Mouse (Mus musculus): ENCODE measurements at regions not wholly inside any gene's neighbourhood (a gene's known extent, or its start where the extent isn't known, plus 50 kb on each side); places are given as distances from the start of the nearest gene placed in this dataset.

DNA sequence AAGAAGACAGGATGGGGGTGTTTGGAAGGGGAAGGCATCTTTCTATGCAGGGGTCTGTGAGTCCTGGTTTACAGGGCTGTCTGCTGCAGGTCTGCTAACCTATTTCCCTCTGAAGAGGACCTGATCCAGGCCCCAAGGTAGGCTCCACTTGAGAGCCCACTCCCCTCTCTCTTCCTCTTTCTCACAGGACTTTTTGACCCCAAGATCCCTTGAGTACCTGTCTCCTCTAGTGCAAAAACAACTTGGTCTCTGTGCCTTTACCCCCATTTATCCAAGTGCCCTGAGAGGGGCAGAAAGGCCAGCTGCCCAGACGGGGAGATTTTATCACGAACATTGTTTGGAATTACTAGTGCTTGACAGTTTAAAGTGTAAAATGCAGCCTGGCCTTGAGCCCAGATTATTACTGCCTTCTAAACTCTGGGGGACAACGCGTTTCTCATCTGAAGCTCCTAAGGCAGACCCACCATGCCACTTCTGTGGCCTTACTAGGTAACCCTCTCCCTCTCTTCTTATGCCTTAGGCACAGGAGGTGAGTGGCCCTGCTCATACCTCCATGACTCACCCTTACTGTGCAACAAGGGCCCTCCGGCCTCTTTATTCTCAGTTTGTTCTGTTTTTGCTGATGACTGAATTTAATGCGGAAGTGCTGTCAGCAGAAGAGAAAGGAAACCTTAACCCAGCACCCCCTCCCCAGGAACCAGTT lies 117.8 kb downstream of the Tomm20 start:
- Histone ChIP-seq H3K4me3 (no peak overlapping the region), H3K9ac (ENCODE audit: low read depth, low read length) (peak overlapping the region; percentile 0; the same call in 1 of the 2 replicates), H3K4me1 (ENCODE audit: control insufficient read depth, insufficient read depth, low read length) (peaks cover 47% of the 10 kb centered on the region), H3K36me3 (ENCODE audit: control insufficient read depth, insufficient read depth, low read length) (peaks cover 3% of the 10 kb centered on the region; the same call in 1 of the 2 replicates), H3K27ac (peak overlapping the region; percentile 91), H3K79me2 (replicated peaks; ENCODE audit: control insufficient read depth, insufficient read depth, low read length) (no peaks in the 10 kb centered on the region), H3K27me3 (ENCODE audit: control insufficient read depth, insufficient read depth, low read length) (no peaks in the 10 kb centered on the region)
- TF ChIP-seq POLR2A (IDR thresholded peaks at IDR 0.05; ENCODE audit: insufficient read depth, low read depth, low read length) (no peak), EP300 (IDR thresholded peaks at IDR 0.05; ENCODE audit: insufficient read depth, low read depth, low read length) (0 out of 2 replicates have a peak, but pooled peaks have one; percentile 42)
- 18% methylated on average over 6 of the region's 6 CpGs for WGBS
- intact Hi-C loops (cut with DNase I) = loop anchor here (2.0 kb wide), 1 partner anchor 39 kb away; no protein-coding TSS in a partner anchor
- peak in 1 of 2 experiments; percentile 47 for DNase-seq

- intact Hi-C loops (cut with DNase I) = loop anchor here (1.0 to 2.0 kb wide), 3 partner anchors 21 to 90 kb away; no protein-coding TSS in a partner anchor
- Histone ChIP-seq H3K27me3 (ENCODE audit: control insufficient read depth, insufficient read depth, low read length) (no peaks in the 10 kb centered on the region), H3K27ac (peak overlapping the region; percentile 91), H3K4me1 (ENCODE audit: control insufficient read depth, insufficient read depth, low read length) (peaks cover 40% of the 10 kb centered on the region), H3K9ac (ENCODE audit: low read depth, low read length) (no peak overlapping the region), H3K79me2 (replicated peaks; ENCODE audit: control insufficient read depth, insufficient read depth, low read length) (no peaks in the 10 kb centered on the region), H3K4me3 (no peak overlapping the region), H3K36me3 (ENCODE audit: control insufficient read depth, insufficient read depth, low read length) (peaks cover 3% of the 10 kb centered on the region; the same call in 1 of the 2 replicates)
- DNase-seq = peak; percentile 76 to 78
- 19% methylated on average over 11 of the region's 11 CpGs for WGBS
- TF ChIP-seq EP300 (IDR thresholded peaks at IDR 0.05; ENCODE audit: insufficient read depth, low read depth, low read length) = peak; percentile 43; the same call in 1 of the 2 replicates
- TF ChIP-seq CTCF (IDR thresholded peaks at IDR 0.05) = no peak
- peak; percentile 27 for TF ChIP-seq POLR2A (IDR thresholded peaks at IDR 0.05; ENCODE audit: insufficient read depth, low read depth, low read length)
Observed at GRCm38 (mm10) chr8:126826328-126827285, 119.0 kb downstream of the Tomm20 start.

DNA sequence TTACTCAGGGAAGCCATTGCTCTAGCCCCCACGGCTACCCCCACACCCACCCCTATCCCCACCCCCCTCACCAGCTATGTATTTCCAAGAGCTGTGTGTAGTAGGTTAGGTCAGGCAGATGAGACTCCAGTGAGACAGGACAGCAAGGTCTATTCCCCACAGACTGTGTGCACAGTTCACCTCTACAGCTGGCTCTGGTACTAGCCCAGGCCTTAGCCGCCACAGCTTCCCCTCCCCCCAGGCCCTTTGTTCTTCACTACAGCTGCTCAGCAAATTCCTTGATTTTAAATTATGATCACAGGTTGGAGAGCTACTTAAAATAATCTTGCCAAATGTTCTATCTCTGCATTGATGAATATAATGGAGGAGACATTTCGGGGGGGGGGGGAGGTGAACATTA lies 119.8 kb downstream of the Tomm20 start:
- H3K27me3 ChIP-seq (ENCODE audit: control insufficient read depth, insufficient read depth, low read length) = no peaks in the 10 kb centered on the region
- peaks cover 39% of the 10 kb centered on the region for H3K4me1 ChIP-seq (ENCODE audit: control insufficient read depth, insufficient read depth, low read length)
- H3K36me3 ChIP-seq (ENCODE audit: control insufficient read depth, insufficient read depth, low read length) = peaks cover 3% of the 10 kb centered on the region; the same call in 1 of the 2 replicates
- intact Hi-C loops (cut with DNase I) = loop anchor here (1.0 to 2.0 kb wide), 3 partner anchors 21 to 90 kb away; no protein-coding TSS in a partner anchor
- no peak overlapping the region for H3K9ac ChIP-seq (ENCODE audit: low read depth, low read length)
- TF ChIP-seq EP300 (IDR thresholded peaks at IDR 0.05; ENCODE audit: insufficient read depth, low read depth, low read length) = 0 out of 2 replicates have a peak, but pooled peaks have one; percentile 43
- TF ChIP-seq POLR2A (IDR thresholded peaks at IDR 0.05; ENCODE audit: insufficient read depth, low read depth, low read length) = no peak
- peak overlapping the region; percentile 91 for H3K27ac ChIP-seq
- H3K79me2 ChIP-seq (replicated peaks; ENCODE audit: control insufficient read depth, insufficient read depth, low read length) = no peaks in the 10 kb centered on the region
- no peak overlapping the region for H3K4me3 ChIP-seq
- peak in 1 of 2 experiments; percentile 44 for DNase-seq
- 29% methylated on average over 3 of the region's 3 CpGs for WGBS

DNA sequence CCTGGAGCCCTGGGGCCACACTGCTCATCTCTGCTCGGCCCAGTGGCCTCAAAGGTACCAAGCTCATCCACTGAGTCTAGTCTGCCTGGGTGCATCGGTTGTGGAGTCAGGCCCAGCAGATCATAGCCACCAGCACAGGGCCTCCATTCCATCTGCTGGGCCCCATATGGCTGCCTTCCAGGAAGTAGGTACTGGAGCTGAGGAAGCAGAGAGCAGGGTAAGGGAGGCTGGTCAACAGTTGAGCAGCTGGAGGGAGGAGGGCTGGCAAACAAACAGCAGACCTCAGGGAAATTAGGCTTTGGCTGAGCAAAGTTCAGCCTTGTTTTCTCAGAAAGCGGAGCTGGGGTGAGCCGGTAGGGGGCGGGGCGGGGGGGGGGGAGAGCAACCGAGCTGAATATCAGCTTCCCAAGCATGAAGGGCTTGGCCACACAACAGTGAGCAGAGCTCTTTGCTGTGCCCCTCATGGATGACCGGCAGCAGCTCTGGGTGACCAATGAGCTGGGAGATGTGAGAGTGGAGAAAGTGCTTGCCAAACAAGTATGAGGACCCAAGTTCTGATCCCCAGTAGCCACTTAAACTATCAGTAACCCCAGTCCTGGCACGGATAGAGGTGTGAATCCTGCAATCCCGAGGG lies 121.0 kb downstream of the Tomm20 start:
- Histone ChIP-seq H3K79me2 (replicated peaks; ENCODE audit: control insufficient read depth, insufficient read depth, low read length) (no peaks in the 10 kb centered on the region), H3K4me1 (ENCODE audit: control insufficient read depth, insufficient read depth, low read length) (peaks cover 29% of the 10 kb centered on the region), H3K4me3 (no peak overlapping the region), H3K27me3 (ENCODE audit: control insufficient read depth, insufficient read depth, low read length) (no peaks in the 10 kb centered on the region), H3K9ac (ENCODE audit: low read depth, low read length) (no peak overlapping the region), H3K27ac (peak overlapping the region; percentile 91), H3K36me3 (ENCODE audit: control insufficient read depth, insufficient read depth, low read length) (peaks cover 3% of the 10 kb centered on the region; the same call in 1 of the 2 replicates)
- 45% methylated on average over 10 of the region's 10 CpGs for WGBS
- peak in 1 of 2 experiments; percentile 63 for DNase-seq
- intact Hi-C loops (cut with DNase I) = no loop called here
- TF ChIP-seq EP300 (IDR thresholded peaks at IDR 0.05; ENCODE audit: insufficient read depth, low read depth, low read length) = no peak
- TF ChIP-seq POLR2A (IDR thresholded peaks at IDR 0.05; ENCODE audit: insufficient read depth, low read depth, low read length) = no peak
- peak; percentile 8; the same call in 1 of the 2 replicates for TF ChIP-seq CTCF (IDR thresholded peaks at IDR 0.05)

DNA sequence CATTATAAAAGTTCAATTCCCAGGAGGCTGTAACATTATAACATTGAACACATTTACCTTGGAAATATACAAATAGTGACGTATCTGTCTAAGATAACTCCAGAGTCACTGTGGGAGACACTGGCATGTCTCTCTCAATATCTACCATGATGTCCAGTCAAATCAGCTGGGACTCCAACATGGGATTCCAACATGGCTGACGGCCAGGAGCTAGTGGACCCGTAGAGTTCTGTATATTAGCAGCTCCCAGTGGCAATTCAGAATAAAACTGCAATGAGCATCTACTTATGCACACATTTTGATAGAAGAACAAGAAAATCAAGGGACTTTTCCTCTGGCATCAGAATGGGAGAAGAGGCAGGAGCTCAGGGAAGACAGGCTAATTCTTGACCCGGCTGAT lies 123.4 kb downstream of the Tomm20 start:
- DNase-seq = no peak
- peaks cover 3% of the 10 kb centered on the region; the same call in 1 of the 2 replicates for H3K36me3 ChIP-seq (ENCODE audit: control insufficient read depth, insufficient read depth, low read length)
- H3K27ac ChIP-seq = no peak overlapping the region
- no peaks in the 10 kb centered on the region for H3K27me3 ChIP-seq (ENCODE audit: control insufficient read depth, insufficient read depth, low read length)
- H3K4me1 ChIP-seq (ENCODE audit: control insufficient read depth, insufficient read depth, low read length) = peaks cover 18% of the 10 kb centered on the region
- TF ChIP-seq EP300 (IDR thresholded peaks at IDR 0.05; ENCODE audit: insufficient read depth, low read depth, low read length) (no peak), POLR2A (IDR thresholded peaks at IDR 0.05; ENCODE audit: insufficient read depth, low read depth, low read length) (no peak), CTCF (IDR thresholded peaks at IDR 0.05) (no peak)
- no peaks in the 10 kb centered on the region for H3K79me2 ChIP-seq (replicated peaks; ENCODE audit: control insufficient read depth, insufficient read depth, low read length)
- no peak overlapping the region for H3K9ac ChIP-seq (ENCODE audit: low read depth, low read length)
- intact Hi-C loops (cut with DNase I) = no loop called here
- no peak overlapping the region for H3K4me3 ChIP-seq
- WGBS = 93% methylated on average over 4 of the region's 4 CpGs

Data from heart, adult 2 months (tissue).